Mouse (Mus musculus) megakaryocyte-erythroid progenitor cell, adult 5-6 weeks (primary cell): Measurements from ENCODE around the gene Parl. TPM values are rescaled to one million over a fixed set of nuclear protein-coding genes. Genes with fewer than 3 reads are reported as not detected.

Experiments used
- ATAC-seq: replicated peaks from 2 replicates; pipeline ENCODE4 v1.8.0; 2016; ENCODE audit warnings: mild to moderate bottlenecking, inconsistent platforms; ENCODE audit not compliant: severe bottlenecking, poor library complexity, low FRiP score, low TSS enrichment
- total RNA-seq, 2 experiments: library from RNA; stranded (forward) in 1 of 2; stranded (reverse) in 1 of 2; fragments of 200-1000, 215-1000 nt in 1 of 2; fragments of >200 nt in 1 of 2; fragmentation: Nextera tagmentation in 1 of 2; gene quantifications; 2 replicates each; pipeline ENCODE4 v1.2.3; 2014 to 2017

Gene Parl
- total RNA-seq, 2 experiments from 2014 or later: 59.2 to 125 TPM

GRCm38 (mm10) chr16:20240468-20241414 lies 61.4 kb downstream of the Parl start, which contains the start of gene Map6d1:
Gene Map6d1, minus strand, starts transcription at chr16:20241358.
- ATAC-seq: no peak

GRCm38 (mm10) chr16:20238646-20239045 lies 63.5 kb downstream of the Parl start:
- no peak for ATAC-seq

- no peak for ATAC-seq
These were observed 64.8 kb downstream of the Parl start for GRCm38 (mm10) chr16:20237426-20237825.

- ATAC-seq: no peak
These were observed 67.8 kb downstream of the Parl start for GRCm38 (mm10) chr16:20234406-20234805.

Other genes starting within 250 kb of the Parl start
- 29.1 and 33.2 TPM in 2 replicates for gene Klhl24, start 204.8 kb downstream of the Parl start, total RNA-seq (2014; fragmentation: Nextera tagmentation)
- 38.5 and 70.6 TPM in 2 replicates for gene Klhl24, start 204.8 kb downstream of the Parl start, total RNA-seq (2017)
- 35.9 and 67.2 TPM in 2 replicates for gene Yeats2, start 161.3 kb downstream of the Parl start, total RNA-seq (2014; fragmentation: Nextera tagmentation)
- 22.8 and 39.8 TPM in 2 replicates for gene Yeats2, start 161.3 kb downstream of the Parl start, total RNA-seq (2017)
- not detected in 2 replicates for gene Map6d1, start 61.0 kb downstream of the Parl start, total RNA-seq (2014; fragmentation: Nextera tagmentation)
- not detected in 2 replicates for gene Map6d1, start 61.0 kb downstream of the Parl start, total RNA-seq (2017)
- gene Cyp2ab1, start 23.0 kb upstream of the Parl start, total RNA-seq (2014; fragmentation: Nextera tagmentation): not detected in 2 replicates
- gene Cyp2ab1, start 23.0 kb upstream of the Parl start, total RNA-seq (2017): not detected in 2 replicates
- 71.7 and 81.0 TPM in 2 replicates for gene Abcc5, start 124.0 kb upstream of the Parl start, total RNA-seq (2014; fragmentation: Nextera tagmentation)
- 29.2 and 40.1 TPM in 2 replicates for gene Abcc5, start 124.0 kb upstream of the Parl start, total RNA-seq (2017)
- gene Eif2b5, start 196.4 kb upstream of the Parl start, total RNA-seq (2014; fragmentation: Nextera tagmentation): 80.8 and 82.4 TPM in 2 replicates
- gene Eif2b5, start 196.4 kb upstream of the Parl start, total RNA-seq (2017): 108 TPM in 2 replicates
- gene Dvl3, start 214.6 kb upstream of the Parl start, total RNA-seq (2014; fragmentation: Nextera tagmentation): 27.7 and 32.8 TPM in 2 replicates
- gene Dvl3, start 214.6 kb upstream of the Parl start, total RNA-seq (2017): 2.7 and 3.3 TPM in 2 replicates
- gene Ap2m1, start 233.1 kb upstream of the Parl start, total RNA-seq (2014; fragmentation: Nextera tagmentation): 166 and 200 TPM in 2 replicates
- 113 and 150 TPM in 2 replicates for gene Ap2m1, start 233.1 kb upstream of the Parl start, total RNA-seq (2017)
- 42.8 and 60.5 TPM in 2 replicates for gene Abcf3, start 246.2 kb upstream of the Parl start, total RNA-seq (2014; fragmentation: Nextera tagmentation)
- 38.7 and 42.9 TPM in 2 replicates for gene Abcf3, start 246.2 kb upstream of the Parl start, total RNA-seq (2017)